Mouse (Mus musculus) hindlimb bud, embryonic 11.5 days (tissue): ENCODE measurements at regions not wholly inside any gene's neighbourhood (a gene's known extent, or its start where the extent isn't known, plus 50 kb on each side); places are given as distances from the start of the nearest gene placed in this dataset.

Experiments used
- DNase-seq: peaks from one replicate; pipeline ENCODE4 v3.0.0-alpha.2; 2012; ENCODE audit warnings: low read depth, low spot score; ENCODE audit errors: extremely low spot score

DNA sequence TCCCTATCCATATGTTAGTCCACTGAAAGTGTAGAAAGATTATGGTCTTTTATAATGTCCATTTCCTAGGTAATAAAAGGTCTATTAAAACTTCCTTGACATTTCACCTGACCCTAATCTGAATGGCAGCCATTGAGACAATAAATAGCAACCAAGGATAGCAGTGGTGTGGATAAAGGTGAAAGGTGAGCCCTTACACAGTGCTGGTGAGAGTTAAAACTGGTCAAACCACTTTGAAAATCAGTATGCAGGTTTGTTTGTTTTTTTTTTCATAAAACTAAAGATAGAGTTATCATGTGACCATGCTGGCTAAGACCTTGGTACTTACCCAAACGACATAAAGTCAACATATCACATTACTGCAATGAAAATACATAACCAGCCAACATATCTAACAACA, 110.7 kb upstream of the Slc7a11 start:
- DNase-seq: no peak

DNA sequence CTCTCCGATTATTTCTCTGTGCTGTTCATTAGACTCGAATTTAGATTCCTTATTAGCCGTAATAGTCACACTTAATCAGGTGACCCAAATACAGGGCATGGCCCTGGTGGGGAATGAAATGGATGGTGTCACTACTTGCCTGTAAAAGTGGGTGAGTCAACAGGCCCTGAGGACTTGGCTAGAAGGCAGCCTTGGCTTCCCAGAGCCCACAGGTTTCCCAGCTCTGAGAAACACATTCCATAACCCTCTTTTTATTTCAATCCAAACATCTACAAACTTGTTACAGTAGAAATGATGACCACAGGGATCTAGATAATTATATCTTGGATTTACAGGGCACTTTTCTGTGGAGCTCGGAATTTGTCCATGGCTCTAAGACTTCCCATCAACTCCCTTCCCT, 105.2 kb upstream of the Slc7a11 start:
- no peak for DNase-seq

DNA sequence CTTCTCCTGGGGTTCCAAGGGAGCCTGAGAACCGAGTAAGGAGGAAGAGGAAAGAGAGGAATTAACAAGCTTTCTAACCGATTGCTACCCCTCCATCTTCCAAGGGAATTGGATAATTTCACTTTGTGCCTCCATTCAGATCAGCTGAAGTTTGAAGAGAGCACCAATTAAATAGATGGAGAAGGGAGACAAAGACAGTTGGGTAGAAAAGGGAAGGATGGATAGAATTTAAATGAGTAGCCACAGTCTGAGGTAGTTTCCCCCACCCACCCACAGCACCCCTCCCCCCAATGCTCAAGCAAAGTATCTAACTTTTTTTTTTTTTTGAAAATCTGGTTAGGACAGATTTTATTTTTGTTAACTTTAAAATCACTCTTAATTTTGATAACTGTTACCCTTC, 87.2 kb upstream of the Slc7a11 start:
- no peak for DNase-seq

DNA sequence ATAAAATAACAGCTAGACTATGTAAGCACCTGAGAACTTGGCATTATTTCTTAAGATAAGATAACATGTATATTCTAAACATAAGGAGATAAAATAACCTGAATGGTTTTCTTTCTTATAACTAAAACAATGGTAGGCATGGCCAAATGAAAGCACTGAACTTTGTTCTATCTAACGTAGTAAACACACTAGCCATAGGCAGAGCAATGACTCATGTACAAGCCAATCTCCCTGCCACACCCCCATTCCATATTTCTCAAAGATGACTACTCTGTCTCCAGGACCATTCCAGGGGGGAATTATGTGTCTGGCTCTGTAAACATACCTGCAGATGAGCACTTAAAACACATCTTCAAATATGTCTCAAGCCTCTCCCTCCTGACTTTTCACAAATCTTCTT, 80.6 kb upstream of the Slc7a11 start:
- DNase-seq: no peak

DNA sequence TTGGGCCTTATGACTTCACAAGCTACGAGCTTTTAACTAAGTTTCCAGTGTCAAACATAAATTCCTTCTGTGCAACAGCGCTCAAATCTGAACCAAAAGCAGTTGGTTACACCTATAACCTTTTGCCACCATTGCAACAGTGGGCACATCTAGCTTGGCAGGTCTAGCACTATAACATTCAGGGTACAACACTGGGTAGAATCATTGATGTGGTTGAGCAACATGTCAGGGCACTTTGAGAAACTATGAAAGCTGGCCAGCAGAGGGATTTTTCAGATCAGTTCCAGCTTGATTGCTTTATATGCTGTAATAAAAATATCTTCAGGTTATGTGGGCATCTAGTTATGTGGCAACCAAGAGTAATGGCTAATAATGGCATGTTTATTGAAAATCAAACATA, 63.8 kb upstream of the Slc7a11 start:
- DNase-seq: no peak
